Mouse (Mus musculus): ENCODE data around the gene Trpc4.

DNA sequence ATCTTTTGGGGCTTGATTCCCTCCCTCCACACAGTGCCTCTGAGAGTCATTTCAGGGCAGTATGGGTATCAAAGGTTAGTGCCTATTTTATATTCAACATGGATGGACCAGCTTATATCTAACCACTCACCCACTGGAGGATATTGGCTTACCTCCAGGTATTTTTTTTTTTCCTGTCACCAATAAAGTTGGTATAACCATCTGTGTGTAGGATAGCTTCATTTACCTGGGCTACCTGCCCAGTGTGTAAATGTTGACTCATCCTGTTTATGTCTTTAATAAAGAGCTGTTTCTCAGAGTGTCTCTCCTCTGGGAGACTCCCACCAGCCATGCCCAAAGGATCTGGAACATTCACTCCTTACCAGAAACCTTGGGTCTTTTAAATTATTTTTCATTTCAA, 14.9 kb downstream of the Trpc4 start:
- TF ChIP-seq CTCF (IDR thresholded peaks at IDR 0.05; ENCODE audit: borderline replicate concordance, insufficient read depth, low read depth, low read length) (no peak), POLR2A (IDR thresholded peaks at IDR 0.05; ENCODE audit: borderline replicate concordance, insufficient read depth, low read length) (no peak)
